18 mouse cellular contexts compared by ENCODE assay signal in genomic region chr13:16349353-16349752, GRCm38 (mm10).
"Had no signal": no experiment of that assay in that cellular context is flagged by ENCODE, and none has a peak within 500 bp of the region (broad histone marks: within the 10 kb centered on the region; RNA-seq: fewer than 3 reads in every experiment).

No protein-coding gene starts in this region.

- H3K36me3 ChIP-seq: midbrain, embryonic 15.5 days; neural tube, embryonic 12.5 days; stomach, embryonic 15.5 days had no signal

- DNase-seq: kidney, postnatal 10 days; kidney, postnatal 4 days; left cerebral cortex, postnatal 4 days; liver; lung, adult 18-20 months; lung, postnatal 36 days; right cerebral cortex, postnatal 4 days; spleen, adult 18-20 months; thymus, adult 2 months; thymus, postnatal 25 days had no signal

- H3K27me3 ChIP-seq: megakaryocyte, embryonic 14.5 days; midbrain, embryonic 15.5 days; neural tube, embryonic 12.5 days; stomach, embryonic 15.5 days had no signal

- H3K9ac ChIP-seq: liver, embryonic 14.5 days; midbrain, embryonic 15.5 days; neural tube, embryonic 12.5 days; stomach, embryonic 15.5 days had no signal

- H3K4me2 ChIP-seq: midbrain, embryonic 11.5 days; midbrain, embryonic 15.5 days; neural tube, embryonic 12.5 days; stomach, embryonic 15.5 days had no signal

- H3K4me3 ChIP-seq: layer of hippocampus, adult 2 months; megakaryocyte, embryonic 14.5 days; midbrain, embryonic 15.5 days; neural tube, embryonic 12.5 days; stomach, embryonic 15.5 days had no signal

- ATAC-seq: lung, postnatal 0 days; midbrain, embryonic 15.5 days had no signal

- H3K9me3 ChIP-seq: megakaryocyte, embryonic 14.5 days; midbrain, embryonic 15.5 days; neural tube, embryonic 12.5 days; stomach, embryonic 15.5 days had no signal

- H3K27ac ChIP-seq: layer of hippocampus, adult 2 months; liver, embryonic 14.5 days; midbrain, embryonic 15.5 days; neural tube, embryonic 12.5 days; stomach, embryonic 15.5 days had no signal

- H3K4me1 ChIP-seq: megakaryocyte, embryonic 14.5 days; midbrain, embryonic 15.5 days; neural tube, embryonic 12.5 days; stomach, embryonic 15.5 days had no signal
